Mouse (Mus musculus) bone marrow, adult 2 months (tissue): ENCODE data around the gene Adssl1. TPM values are rescaled to one million over a fixed set of nuclear protein-coding genes. Genes with fewer than 3 reads are reported as not detected.
A peak's percentile ranks its signal among the peaks of the same experiment; 100 is the strongest.

ENCODE experiments used
- H3K27ac ChIP-seq: fragments of 200-500 bp; 2 replicates; pipeline ENCODE4 v1.5.1; 2012; ENCODE audit warnings: low read depth, mild to moderate bottlenecking, control low read depth, inconsistent platforms, low read length; ENCODE audit not compliant: control insufficient read depth, poor library complexity, insufficient read depth
- H3K4me1 ChIP-seq: fragments of 200-500 bp; 2 replicates; pipeline ENCODE4 v1.6.1; 2011; ENCODE audit warnings: low read length; ENCODE audit not compliant: control insufficient read depth, insufficient read depth
- H3K4me3 ChIP-seq: fragments of 200-500 bp; replicated peaks from 2 replicates; pipeline ENCODE3; 2011; ENCODE audit warnings: mild to moderate bottlenecking, low read depth, low read length, control low read depth; ENCODE audit not compliant: control insufficient read depth
- CTCF ChIP-seq: fragments of 200-500 bp; IDR thresholded peaks from 2 replicates; pipeline ENCODE4 v1.5.1; 2011; ENCODE audit warnings: low read length, control low read depth; ENCODE audit not compliant: control insufficient read depth, insufficient read depth
- POLR2A ChIP-seq: fragments of 200-500 bp; IDR thresholded peaks from 2 replicates; pipeline ENCODE4 v1.6.1; 2011; ENCODE audit warnings: low read depth, mild to moderate bottlenecking, control low read depth, low read length, borderline replicate concordance; ENCODE audit not compliant: control insufficient read depth
- WGBS: fragments of 180-500 bp; shearing (Covaris S2); methylation state at CpG from one replicate; pipeline ENCODE4 v1.1.7; 2018; 5-methylcytosine and 5-hydroxymethylcytosine counted together
- polyA plus RNA-seq: library from polyadenylated mRNA; stranded (reverse); fragments of >200 nt; gene quantifications from 2 replicates; pipeline ENCODE4 v1.2.4, GENCODE M21; 2011; ENCODE audit warnings: low replicate concordance; ENCODE audit not compliant: missing spikeins, insufficient read depth, insufficient read length

Adssl1 gene
- polyA plus RNA-seq, 1 experiment, result 44.8 TPM

DNA sequence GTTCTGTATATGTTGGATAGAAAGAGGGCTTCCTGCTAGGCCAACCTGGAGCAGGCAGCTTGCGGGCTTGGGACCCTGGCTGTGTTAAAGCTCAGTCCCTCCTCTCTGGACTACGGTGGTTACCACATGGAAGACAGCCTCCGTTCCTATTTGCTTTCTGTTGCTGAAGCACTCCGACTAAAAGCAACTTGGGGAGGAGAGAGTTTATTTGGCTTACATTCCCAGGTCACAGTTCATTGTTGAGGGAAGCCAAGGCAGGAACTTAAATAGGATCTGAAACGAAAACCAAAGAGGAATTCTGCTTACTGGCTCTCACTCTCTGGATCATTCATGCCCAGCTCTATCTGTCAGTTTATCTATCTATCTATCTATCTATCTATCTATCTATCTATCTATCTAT lies 11.0 kb downstream of the Adssl1 start:
- Histone ChIP-seq H3K4me3 (no peak overlapping the region), H3K27ac (peak overlapping the region; percentile 12; the same call in 1 of the 2 replicates), H3K4me1 (peaks cover 28% of the 10 kb centered on the region)
- 72% methylated on average over 5 of the region's 5 CpGs for WGBS
- TF ChIP-seq CTCF (no peak), POLR2A (no peak)

GRCm38 (mm10) chr12:112631472-112631871 lies 11.6 kb downstream of the Adssl1 start:
- 14% methylated on average over 1 of the region's 1 CpGs for WGBS
- H3K27ac ChIP-seq, result peak overlapping the region; percentile 92; the same call in 1 of the 2 replicates
- peaks cover 24% of the 10 kb centered on the region for H3K4me1 ChIP-seq

DNA sequence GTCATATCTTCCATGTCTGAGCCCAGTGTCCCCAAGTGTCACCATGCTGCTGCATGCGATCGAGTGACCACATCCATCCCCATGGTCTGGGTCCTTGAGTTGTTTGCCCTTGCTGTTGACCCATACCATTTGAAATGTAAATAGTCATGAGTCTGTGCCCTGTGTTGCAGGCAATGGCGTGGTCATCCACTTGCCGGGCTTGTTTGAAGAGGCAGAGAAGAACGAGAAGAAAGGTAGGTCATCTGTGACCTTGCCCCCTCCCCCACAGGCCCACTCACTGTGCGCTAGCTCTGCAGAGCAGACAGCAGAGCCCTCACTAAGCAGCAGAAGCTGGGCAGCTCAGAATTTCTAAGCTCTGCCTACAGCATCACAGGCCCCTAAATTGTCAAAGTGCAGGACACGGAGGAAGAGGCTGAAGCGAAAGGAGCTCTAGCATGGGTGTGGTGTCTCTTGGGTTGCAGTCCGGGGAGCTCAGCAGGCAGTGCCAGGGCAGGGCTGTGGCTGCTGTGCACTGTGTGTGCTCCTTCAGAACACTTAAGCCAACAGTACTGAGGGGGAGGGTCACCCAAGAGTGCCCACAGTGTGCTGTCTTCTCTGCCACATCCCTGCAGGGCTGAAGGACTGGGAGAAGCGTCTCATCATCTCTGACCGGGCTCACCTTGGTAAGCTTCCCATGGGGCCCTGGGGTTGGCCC lies 12.4 kb downstream of the Adssl1 start:
- Histone ChIP-seq H3K4me3 (peak overlapping the region; percentile 34), H3K27ac (peak overlapping the region; percentile 92), H3K4me1 (peaks cover 21% of the 10 kb centered on the region)
- TF ChIP-seq CTCF, result no peak
- 0 out of 2 replicates have a peak, but pooled peaks have one; percentile 41 for TF ChIP-seq POLR2A
- WGBS, result 75% methylated on average over 11 of the region's 11 CpGs

More at GRCm38 (mm10) chr12:112631472-112631871, 11.6 kb downstream of the Adssl1 start:
- H3K4me3 ChIP-seq, result no peak overlapping the region
- no peak for TF ChIP-seq CTCF
- no peak for TF ChIP-seq POLR2A

GRCm38 (mm10) chr12:112632907-112633306 lies 13.1 kb downstream of the Adssl1 start:
- Histone ChIP-seq H3K4me1 (peaks cover 21% of the 10 kb centered on the region), H3K4me3 (peak overlapping the region; percentile 29), H3K27ac (peak overlapping the region; percentile 92)
- 32% methylated on average over 5 of the region's 5 CpGs for WGBS
- TF ChIP-seq POLR2A (0 out of 2 replicates have a peak, but pooled peaks have one; percentile 41), CTCF (no peak)

DNA sequence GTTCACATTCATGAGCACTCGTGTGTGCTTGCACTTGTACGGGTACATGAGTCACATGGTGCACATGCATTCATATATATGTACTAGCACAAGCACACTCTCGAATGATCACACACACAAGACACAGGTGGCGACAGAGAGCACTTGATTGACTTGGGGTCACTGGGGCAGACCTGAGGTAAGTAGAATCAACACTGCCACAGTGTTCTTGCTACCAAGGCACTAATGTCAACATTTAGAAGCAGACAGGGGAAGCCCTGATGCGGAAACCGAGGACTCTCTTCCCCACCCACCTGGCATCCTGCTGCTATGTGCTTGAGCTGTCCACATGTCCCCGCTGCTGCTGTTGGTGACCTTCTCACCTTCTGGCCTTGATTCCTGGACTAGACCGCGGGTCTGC lies 13.8 kb downstream of the Adssl1 start:
- WGBS, result 72% methylated on average over 9 of the region's 9 CpGs
- H3K27ac ChIP-seq, result peak overlapping the region; percentile 92; the same call in 1 of the 2 replicates

GRCm38 (mm10) chr12:112639526-112639925 lies 19.7 kb downstream of the Adssl1 start:
- H3K27ac ChIP-seq, result no peak overlapping the region
- H3K4me3 ChIP-seq, result no peak overlapping the region
- no peaks in the 10 kb centered on the region for H3K4me1 ChIP-seq
- TF ChIP-seq POLR2A (no peak), CTCF (no peak)
- 84% methylated on average over 10 of the region's 10 CpGs for WGBS

More for the DNA sequence above, 13.8 kb downstream of the Adssl1 start:
- Histone ChIP-seq H3K4me1 (peaks cover 17% of the 10 kb centered on the region), H3K4me3 (peak overlapping the region; percentile 6)
- TF ChIP-seq CTCF (no peak), POLR2A (no peak)

GRCm38 (mm10) chr12:112643126-112643525 lies 23.3 kb downstream of the Adssl1 start:
- peaks cover 3% of the 10 kb centered on the region for H3K4me1 ChIP-seq
- H3K4me3 ChIP-seq, result no peak overlapping the region
- WGBS, result 79% methylated on average over 6 of the region's 6 CpGs
- TF ChIP-seq POLR2A (no peak), CTCF (no peak)
- no peak overlapping the region for H3K27ac ChIP-seq

DNA sequence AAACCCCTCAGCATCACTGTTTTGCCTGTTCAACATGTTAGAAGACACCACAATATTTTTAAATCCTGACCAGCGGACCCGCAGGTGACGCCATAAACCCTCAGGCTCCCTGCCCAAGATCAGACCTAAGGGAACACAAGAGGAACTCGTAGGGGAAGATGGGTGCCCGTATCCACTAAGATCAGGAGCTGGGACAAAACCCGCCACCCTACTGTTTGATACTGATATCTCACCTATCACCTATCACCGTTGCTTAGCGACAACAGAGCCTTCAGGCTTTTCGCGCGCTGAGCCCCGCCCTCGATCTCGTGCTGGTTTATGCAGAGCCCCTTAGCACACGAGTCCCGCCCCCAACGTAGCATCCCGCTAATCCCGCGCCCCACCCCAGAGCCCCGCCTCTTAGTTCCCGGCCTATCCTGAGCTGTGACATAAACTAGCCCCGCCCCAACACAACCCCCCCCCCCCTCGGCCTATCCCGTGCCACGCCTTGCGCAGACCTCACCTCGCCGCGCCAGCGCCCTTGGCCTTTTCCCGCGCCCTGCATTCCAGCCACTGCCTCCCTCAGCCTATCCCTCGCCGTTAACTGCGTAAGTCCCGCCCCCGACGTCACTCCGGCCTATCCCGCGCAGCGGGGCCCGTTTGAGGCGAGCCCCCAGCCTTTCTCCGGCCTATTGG lies 24.5 kb downstream of the Adssl1 start, which contains the start of gene Siva1:
Gene Siva1, plus strand, starts transcription at position 500 of the 675 bp plus-strand sequence.
- Histone ChIP-seq H3K27ac (peak within 1 kb of the TSS; percentile 86), H3K4me3 (peak within 1 kb of the TSS; percentile 89), H3K4me1 (peaks cover 4% of the 10 kb centered on the region)
- TF ChIP-seq POLR2A, result no peak
- under 1% methylated on average over 46 of the region's 46 CpGs for WGBS
